Mouse (Mus musculus): ENCODE results near the gene Snap23. TPM values are rescaled to one million over a fixed set of nuclear protein-coding genes. Genes with fewer than 3 reads are reported as not detected.

The Snap23 gene
- polyA plus RNA-seq, 1 experiment from 2014 or later: 35.8 TPM

DNA sequence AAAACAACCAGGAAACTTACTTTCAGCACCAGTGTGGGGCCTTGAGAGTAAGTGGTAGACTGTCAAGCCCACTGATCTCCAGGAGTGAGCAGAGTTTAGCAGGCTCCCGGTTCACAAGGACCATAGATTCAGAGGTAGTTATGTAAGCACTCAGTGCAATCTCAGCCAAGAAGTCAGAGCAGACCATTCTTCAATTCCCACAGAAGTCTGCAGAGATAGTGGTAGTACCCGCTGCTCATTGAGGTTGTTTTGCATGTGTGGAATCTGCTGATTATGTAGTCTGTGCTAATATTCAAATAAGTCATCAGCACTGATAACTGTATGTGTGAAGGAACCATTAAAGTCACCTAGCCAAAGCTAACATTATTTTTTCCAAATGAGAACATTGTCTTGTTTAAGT is 63.2 kb downstream of the Snap23 start:
- ATAC-seq (ENCODE audit: low FRiP score): no peak
- Histone ChIP-seq H3K4me2 (no peak overlapping the region), H3K27ac (no peak overlapping the region), H3K27me3 (no peaks in the 10 kb centered on the region), H3K4me1 (peaks cover 7% of the 10 kb centered on the region; the same call in 1 of the 2 replicates), H3K9ac (no peak overlapping the region), H3K36me3 (replicated peaks) (0 out of 2 replicates have a peak, but pooled peaks cover 2% of the 10 kb centered on the region), H3K9me3 (no peaks in the 10 kb centered on the region), H3K4me3 (replicated peaks) (no peak overlapping the region)
- WGBS: 91% methylated on average over 2 of the region's 2 CpGs

GRCm38 (mm10) chr2:120631521-120631920 is 64.0 kb downstream of the Snap23 start:
- Histone ChIP-seq H3K9ac (no peak overlapping the region), H3K27me3 (no peaks in the 10 kb centered on the region), H3K9me3 (no peaks in the 10 kb centered on the region), H3K4me3 (replicated peaks) (no peak overlapping the region), H3K36me3 (replicated peaks) (0 out of 2 replicates have a peak, but pooled peaks cover 2% of the 10 kb centered on the region), H3K27ac (no peak overlapping the region), H3K4me1 (peaks cover 7% of the 10 kb centered on the region; the same call in 1 of the 2 replicates), H3K4me2 (no peak overlapping the region)
- 93% methylated on average over 2 of the region's 2 CpGs for WGBS
- no peak for ATAC-seq (ENCODE audit: low FRiP score)

DNA sequence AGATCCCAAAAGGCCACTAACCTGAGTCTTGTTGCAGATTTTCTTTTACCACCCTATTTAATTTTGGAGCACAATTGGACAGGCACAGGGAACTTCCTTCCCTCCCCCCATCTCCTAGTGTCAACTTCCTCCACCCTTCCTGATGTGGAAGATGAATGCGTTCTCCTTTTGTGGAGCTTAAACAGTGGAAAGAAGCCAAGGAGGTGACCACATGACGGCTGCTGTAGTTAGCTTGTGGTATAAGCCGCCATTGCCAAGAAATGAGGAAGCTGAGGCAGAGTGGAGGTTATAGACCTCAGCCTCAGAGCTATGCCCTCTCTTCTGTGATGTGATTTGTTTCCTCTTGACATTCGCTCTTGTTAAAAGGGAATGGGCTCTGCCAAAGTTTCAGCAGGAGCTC is 64.5 kb downstream of the Snap23 start:
- Histone ChIP-seq H3K27ac (no peak overlapping the region), H3K36me3 (replicated peaks) (0 out of 2 replicates have a peak, but pooled peaks cover 2% of the 10 kb centered on the region), H3K4me1 (peaks cover 7% of the 10 kb centered on the region; the same call in 1 of the 2 replicates), H3K9me3 (no peaks in the 10 kb centered on the region), H3K27me3 (no peaks in the 10 kb centered on the region), H3K9ac (no peak overlapping the region), H3K4me3 (replicated peaks) (no peak overlapping the region), H3K4me2 (no peak overlapping the region)
- 88% methylated on average over 4 of the region's 4 CpGs for WGBS
- no peak for ATAC-seq (ENCODE audit: low FRiP score)

GRCm38 (mm10) chr2:120640835-120641234 is 73.4 kb downstream of the Snap23 start:
- Histone ChIP-seq H3K4me1 (no peaks in the 10 kb centered on the region), H3K27me3 (no peaks in the 10 kb centered on the region), H3K36me3 (replicated peaks) (no peaks in the 10 kb centered on the region), H3K9me3 (no peaks in the 10 kb centered on the region), H3K4me3 (replicated peaks) (no peak overlapping the region), H3K9ac (no peak overlapping the region), H3K27ac (no peak overlapping the region), H3K4me2 (no peak overlapping the region)
- 90% methylated on average over 8 of the region's 8 CpGs for WGBS
- ATAC-seq (ENCODE audit: low FRiP score): no peak

DNA sequence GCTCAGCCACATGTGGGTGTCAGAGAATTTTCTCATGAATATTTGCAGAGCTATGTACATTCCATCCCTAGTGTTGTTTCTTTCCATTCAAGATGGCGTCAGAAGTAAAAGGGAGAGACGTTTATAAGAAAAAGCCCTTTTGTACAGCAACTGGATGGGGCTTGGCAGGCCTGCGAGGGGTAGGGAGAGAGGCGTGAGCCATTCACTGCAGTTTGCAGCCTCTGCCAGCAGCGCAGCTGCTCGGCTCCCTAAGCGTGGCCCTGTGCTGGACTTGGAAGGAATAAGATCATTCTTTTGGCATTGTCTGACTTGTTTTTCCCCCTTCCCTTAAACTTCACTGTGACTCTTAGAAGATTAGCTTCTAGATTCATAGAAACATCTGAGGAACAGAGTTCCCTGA is 76.4 kb downstream of the Snap23 start:
- WGBS: 63% methylated on average over 7 of the region's 7 CpGs
- ATAC-seq (ENCODE audit: low FRiP score): no peak
- Histone ChIP-seq H3K27ac (no peak overlapping the region), H3K4me2 (no peak overlapping the region), H3K4me3 (replicated peaks) (no peak overlapping the region), H3K27me3 (no peaks in the 10 kb centered on the region), H3K4me1 (no peaks in the 10 kb centered on the region), H3K9me3 (no peaks in the 10 kb centered on the region), H3K9ac (no peak overlapping the region), H3K36me3 (replicated peaks) (no peaks in the 10 kb centered on the region)

DNA sequence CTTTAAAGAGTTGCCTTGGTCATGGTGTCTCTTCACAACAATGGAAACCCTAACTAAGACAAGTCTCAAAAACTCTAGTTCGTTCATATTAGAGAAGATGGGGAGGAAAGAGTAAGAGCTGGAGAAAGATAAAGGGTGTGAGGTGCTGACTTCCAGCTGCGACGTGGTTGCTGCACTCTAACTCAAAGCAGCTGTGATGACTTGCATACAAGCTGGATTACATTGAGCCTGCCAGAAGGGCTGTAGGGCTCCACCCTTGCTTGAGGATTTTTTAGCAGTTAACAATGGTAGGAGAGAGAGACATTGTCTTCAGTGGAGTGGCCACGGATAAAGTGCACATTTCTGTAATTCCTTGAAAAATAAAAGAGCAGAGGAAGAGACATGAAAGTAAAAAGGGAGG is 79.3 kb downstream of the Snap23 start:
- no peaks in the 10 kb centered on the region for H3K4me1 ChIP-seq
- WGBS: 61% methylated on average over 4 of the region's 4 CpGs
- no peak overlapping the region for H3K9ac ChIP-seq
- H3K27me3 ChIP-seq: no peaks in the 10 kb centered on the region
- no peaks in the 10 kb centered on the region for H3K9me3 ChIP-seq
- H3K27ac ChIP-seq: no peak overlapping the region
- H3K36me3 ChIP-seq (replicated peaks): no peaks in the 10 kb centered on the region
- no peak overlapping the region for H3K4me2 ChIP-seq
- H3K4me3 ChIP-seq (replicated peaks): no peak overlapping the region
- no peak for ATAC-seq (ENCODE audit: low FRiP score)

Other genes with a start within 250 kb of the Snap23 start
- gene Vps39, start 214.5 kb upstream of the Snap23 start, polyA plus RNA-seq (2016; fragmentation: Nextera tagmentation; extraction: Ambion mirVana): 39.6 and 43.0 TPM in 2 replicates
- gene Ganc, start 163.8 kb upstream of the Snap23 start, polyA plus RNA-seq (2016; fragmentation: Nextera tagmentation; extraction: Ambion mirVana): 8.6 and 10.5 TPM in 2 replicates
- 6.4 and 10.2 TPM in 2 replicates for gene Tmem87a, start 163.6 kb upstream of the Snap23 start, polyA plus RNA-seq (2016; fragmentation: Nextera tagmentation; extraction: Ambion mirVana)
- 1.6 and 1.9 TPM in 2 replicates for gene Capn3, start 111.7 kb upstream of the Snap23 start, polyA plus RNA-seq (2016; fragmentation: Nextera tagmentation; extraction: Ambion mirVana)
- 68.2 and 68.3 TPM in 2 replicates for gene Zfp106, start 3.8 kb upstream of the Snap23 start, polyA plus RNA-seq (2016; fragmentation: Nextera tagmentation; extraction: Ambion mirVana)
- gene Haus2, start 41.7 kb downstream of the Snap23 start, polyA plus RNA-seq (2016; fragmentation: Nextera tagmentation; extraction: Ambion mirVana): 36.6 and 36.7 TPM in 2 replicates
- 30.8 and 32.7 TPM in 2 replicates for gene Lrrc57, start 41.8 kb downstream of the Snap23 start, polyA plus RNA-seq (2016; fragmentation: Nextera tagmentation; extraction: Ambion mirVana)
- gene Stard9, start 61.5 kb downstream of the Snap23 start, polyA plus RNA-seq (2016; fragmentation: Nextera tagmentation; extraction: Ambion mirVana): 4.3 and 4.7 TPM in 2 replicates